Mouse (Mus musculus): ENCODE data around the gene Ddx3y.

The Ddx3y gene

DNA sequence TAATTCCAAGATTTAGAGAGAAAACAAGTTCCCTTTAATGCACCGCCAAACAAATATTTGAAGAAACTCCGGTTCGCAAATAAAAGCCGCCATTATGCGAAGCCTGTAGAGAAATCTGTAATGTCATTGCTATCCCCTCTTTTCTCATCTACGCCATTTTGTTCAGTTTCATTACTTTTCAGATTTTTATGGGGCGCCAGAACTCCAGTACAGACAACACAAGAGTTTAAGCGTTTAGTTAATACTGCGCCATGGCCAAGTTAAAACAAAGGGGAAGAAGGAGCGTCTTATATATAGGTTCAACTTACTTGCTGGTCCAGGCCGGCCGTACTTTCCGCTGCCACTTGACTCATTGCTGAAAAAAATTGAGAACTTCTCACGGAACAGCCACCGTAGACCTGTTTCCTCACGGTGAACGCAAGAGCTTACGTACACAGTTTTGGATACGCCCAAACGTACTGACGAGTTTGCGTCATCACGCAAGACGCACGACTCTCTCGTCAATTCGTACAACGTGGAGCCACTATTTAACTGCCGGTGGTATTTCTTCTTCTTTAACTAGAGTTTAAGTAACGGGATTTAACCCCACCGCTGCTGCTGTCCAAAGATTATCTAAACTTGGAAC lies at the start of gene Ddx3y:
TSS of gene Ddx3y (minus strand) at position 459 of the 625 bp plus-strand sequence.
- no peak for DNase-seq (ENCODE audit: low spot score)

- DNase-seq (ENCODE audit: low spot score), result no peak
Measured at GRCm38 (mm10) chrY:1293708-1294107, 7.3 kb upstream of the Ddx3y start.

DNA sequence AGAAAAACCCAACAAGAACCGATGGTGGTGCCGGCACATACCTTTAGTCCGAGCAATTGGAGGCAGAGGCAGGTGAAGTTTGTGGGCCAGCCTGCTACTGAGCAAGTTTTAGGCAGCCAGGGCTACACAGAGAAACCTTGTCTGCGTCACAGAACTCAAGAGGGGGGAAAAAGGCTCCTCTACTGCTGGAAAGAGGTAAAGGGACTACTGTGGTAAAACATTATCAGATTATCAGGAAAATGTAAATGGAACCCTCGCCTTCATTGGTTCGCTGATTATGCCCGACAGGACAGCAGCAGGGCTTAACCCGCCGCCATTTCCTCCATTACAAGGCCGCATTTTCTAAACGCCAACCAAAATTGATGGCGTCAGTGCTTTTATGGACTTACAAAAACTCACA lies 694 bp downstream of the Ddx3y start:
- no peak for DNase-seq (ENCODE audit: low spot score)

GRCm38 (mm10) chrY:1246117-1246516 lies 40.3 kb downstream of the Ddx3y start:
- no peak for DNase-seq (ENCODE audit: low spot score)

DNA sequence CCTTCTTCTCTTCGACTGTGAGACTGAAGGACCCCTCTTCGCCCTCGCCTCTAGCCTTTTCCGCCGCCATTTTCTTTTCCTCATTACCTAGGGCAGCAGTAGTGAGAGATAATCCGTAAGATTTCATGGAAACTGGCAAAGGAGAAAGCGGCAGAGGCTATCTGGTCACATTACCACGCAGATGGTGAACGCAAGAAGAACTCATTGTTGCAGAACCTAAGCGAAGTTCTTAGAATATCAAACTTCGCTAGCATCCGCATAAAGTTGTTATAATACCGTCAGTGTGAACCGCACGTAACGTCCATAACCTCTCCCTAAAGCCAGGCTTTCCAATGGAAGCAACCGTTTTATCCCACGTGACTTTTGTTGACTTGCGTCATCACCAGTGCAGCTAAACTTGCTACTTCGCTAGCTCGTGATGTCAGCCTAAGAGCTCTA lies 41.0 kb downstream of the Ddx3y start, which contains the start of gene Uty:
TSS of gene Uty (minus strand) at position 334 of the 438 bp plus-strand sequence.
- no peak for DNase-seq (ENCODE audit: low spot score)

- no peak for DNase-seq (ENCODE audit: low spot score)
Measured at GRCm38 (mm10) chrY:1244940-1245339, 41.5 kb downstream of the Ddx3y start.

DNA sequence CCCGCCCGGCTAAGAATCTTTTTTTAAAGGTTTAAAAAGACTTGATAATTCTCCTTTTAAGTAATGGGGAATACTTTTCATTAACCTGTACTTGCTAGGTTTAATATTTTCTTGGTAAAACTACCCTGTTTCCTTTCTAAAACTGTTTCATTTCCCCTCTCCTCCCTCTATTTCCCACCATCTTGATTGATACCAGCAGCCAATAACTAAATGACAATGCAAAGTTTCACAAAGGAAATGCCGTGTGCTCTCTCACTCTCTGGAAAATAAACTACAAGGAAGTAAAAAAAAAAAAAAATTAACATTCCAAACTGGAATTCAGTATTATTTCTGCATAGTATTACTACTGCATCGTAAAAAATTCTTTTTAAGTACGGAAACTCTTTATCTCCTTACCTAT lies 42.0 kb downstream of the Ddx3y start:
- DNase-seq (ENCODE audit: low spot score), result no peak

DNA sequence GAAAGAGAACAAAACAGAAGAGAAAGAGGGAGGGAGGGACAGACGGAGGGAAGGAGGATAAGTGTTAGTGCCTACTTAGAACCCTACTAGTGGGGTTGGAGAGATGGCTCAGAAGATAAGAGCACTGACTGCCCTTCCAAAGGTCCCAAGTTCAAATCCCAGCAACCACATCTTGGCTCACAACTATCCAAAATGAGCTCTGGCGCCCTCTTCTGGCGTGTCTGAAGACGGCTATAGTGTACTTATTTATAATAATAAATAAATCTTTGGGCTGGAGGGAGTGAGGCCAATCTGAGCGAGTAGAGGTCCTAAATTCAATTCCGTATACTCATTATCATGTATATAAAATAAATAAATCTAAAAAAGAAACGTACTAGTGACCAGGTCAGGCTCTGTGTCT lies 66.4 kb downstream of the Ddx3y start:
- DNase-seq (ENCODE audit: low spot score), result no peak

Data from ovary, postnatal 36 days (tissue).